Mouse (Mus musculus) ovary, adult 18-20 months (tissue): Measurements from ENCODE around the gene Gm4559.
"Not testable (repeated sequence)": the region's sequence is repeated elsewhere in the genome, so short reads cannot be mapped to it uniquely, and the experiment has no call there.

Source experiments
- DNase-seq: peaks from one replicate; pipeline ENCODE4 v3.0.0; 2022; ENCODE audit warnings: low spot score, mixed read lengths

Gm4559 gene

GRCm38 (mm10) chr7:142278183-142278582, 4.0 kb upstream of the Gm4559 start:
- DNase-seq: peak; percentile 39

GRCm38 (mm10) chr7:142258254-142258653, 15.9 kb downstream of the Gm4559 start, which contains the start of gene Gm2431:
Gene Gm2431 (minus strand): TSS chr7:142258354.
- not testable (repeated sequence) for DNase-seq

- no peak for DNase-seq
These were observed 18.6 kb downstream of the Gm4559 start for GRCm38 (mm10) chr7:142255517-142255916.

DNA sequence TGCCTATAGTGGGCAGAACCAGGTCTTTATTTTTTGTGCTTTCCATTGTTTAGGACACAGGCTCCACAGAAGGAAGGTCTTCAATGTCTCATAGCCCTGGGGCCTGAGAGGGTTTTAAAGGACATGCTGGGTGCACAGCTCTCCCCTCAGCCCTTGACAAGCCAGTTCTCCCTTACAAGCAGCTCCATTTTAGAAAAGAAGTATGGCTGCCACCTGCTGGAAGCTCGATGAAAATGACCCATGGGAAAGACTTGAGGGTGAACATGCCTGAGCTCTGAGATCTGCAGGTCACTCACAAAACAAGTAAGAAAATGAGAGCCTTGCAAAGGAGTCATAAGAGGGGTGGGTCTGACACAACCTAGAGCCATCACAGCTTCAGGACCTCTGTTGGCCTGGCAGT, 24.3 kb downstream of the Gm4559 start:
- DNase-seq: no peak

DNA sequence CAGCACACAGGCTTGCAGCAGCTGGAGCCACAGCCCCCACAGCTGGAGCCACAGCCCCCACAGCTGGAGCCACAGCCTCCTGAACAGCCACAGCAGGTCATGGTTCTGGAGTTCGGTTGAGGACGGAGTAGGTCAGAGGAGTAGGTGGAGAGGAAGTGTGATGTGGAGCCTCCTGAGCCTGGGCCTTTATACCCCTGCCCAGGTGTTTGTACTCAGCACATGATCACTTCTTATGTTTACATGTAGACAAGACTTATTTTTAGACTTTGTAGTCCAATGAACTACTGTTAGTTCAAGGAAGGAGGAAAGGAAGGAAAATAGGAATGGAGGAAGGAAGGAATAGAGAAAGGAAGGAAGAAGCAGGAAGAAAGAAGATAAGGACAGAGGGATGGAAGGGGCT, 33.2 kb downstream of the Gm4559 start, which contains the start of gene Gm40460:
Gm40460 (minus strand) TSS at position 101 of the 400 bp plus-strand sequence.
- no peak for DNase-seq

DNA sequence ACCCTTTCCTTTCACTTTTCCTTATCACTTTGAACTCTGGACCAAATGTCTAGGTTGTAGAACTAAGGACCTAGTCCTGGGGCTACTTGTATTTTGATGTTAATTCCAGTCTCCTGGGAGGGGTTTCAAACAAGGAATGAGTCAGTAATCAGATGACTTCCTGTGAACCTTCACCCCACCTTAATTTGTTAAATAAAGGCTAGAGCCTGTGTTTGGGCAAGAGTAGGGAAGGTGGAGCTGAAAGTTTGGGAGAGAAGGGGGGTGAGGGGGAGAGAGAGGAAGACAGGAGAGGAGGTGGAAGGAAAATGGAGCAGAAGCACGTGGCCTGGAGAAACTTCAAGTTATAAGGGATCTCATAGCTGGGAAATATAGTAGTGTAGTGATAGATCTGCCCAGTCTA, 42.6 kb downstream of the Gm4559 start:
- DNase-seq: no peak

- DNase-seq: not testable (repeated sequence)
These were observed 44.3 kb downstream of the Gm4559 start, which contains the start of gene Krtap5-5 for GRCm38 (mm10) chr7:142229871-142230270. Gene Krtap5-5 (minus strand): TSS chr7:142229971.

DNA sequence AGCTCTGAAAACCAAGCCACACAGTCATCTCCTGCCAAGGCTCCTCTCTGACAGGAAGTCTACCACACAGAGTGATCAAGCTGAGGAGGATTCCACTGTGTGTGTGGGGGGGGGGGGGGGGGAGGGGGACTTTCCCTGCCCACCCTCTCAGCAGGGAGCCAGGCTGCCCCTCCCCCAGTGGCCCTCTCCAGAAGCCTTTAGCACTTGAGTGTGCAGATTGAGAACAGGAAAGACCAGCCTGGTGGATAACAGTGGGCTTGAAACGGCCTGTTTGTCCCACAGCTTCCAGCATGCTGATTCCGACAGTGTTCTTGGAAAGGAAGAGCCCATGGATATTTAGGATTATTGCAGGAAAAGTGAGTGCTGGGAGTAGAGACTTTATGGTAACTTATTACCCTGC, 49.6 kb downstream of the Gm4559 start:
- no peak for DNase-seq
